Mouse (Mus musculus) kidney, adult 2 months (tissue): ENCODE measurements around the gene Ssbp1.

Experiments
- CTCF ChIP-seq: fragments of 200-500 bp; conservative IDR thresholded peaks from 2 replicates; pipeline ENCODE4 v1.5.1; 2011; ENCODE audit warnings: low read depth, mild to moderate bottlenecking, control low read depth, low read length, moderate library complexity, mixed read lengths; ENCODE audit not compliant: insufficient read depth, insufficient read length
- POLR2A ChIP-seq: fragments of 200-500 bp; IDR thresholded peaks from one replicate; pipeline ENCODE4 v1.6.1; 2011; ENCODE audit warnings: low read depth, low read length, control low read depth

DNA sequence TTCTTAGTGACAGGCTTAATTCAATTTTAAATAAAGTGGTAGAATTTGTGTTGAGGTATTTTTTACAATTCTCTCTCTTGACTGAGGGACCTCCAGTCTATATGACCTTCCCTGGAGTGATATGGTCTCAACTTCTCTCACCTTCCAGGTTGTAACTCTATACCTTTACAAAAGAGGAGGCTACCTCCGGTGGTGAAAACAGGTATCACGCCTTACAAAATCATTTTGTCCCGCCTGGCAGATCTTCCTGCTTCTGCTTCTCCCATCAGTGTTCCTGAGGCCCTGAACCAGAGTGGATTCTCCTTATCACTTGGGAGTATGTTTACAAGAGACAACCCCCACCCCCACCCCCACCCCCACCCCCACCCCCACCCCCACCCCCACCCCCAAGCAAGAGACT is 29.4 kb upstream of the Ssbp1 start:
- TF ChIP-seq CTCF = no peak
- no peak for TF ChIP-seq POLR2A
